Mouse (Mus musculus) induced T-regulatory cell, adult 2 months (primary cell): ENCODE data around the gene Nrp2.
A peak's percentile ranks its signal among the peaks of the same experiment; 100 is the strongest.

Experiments used
- DNase-seq: peaks from one replicate; pipeline ENCODE4 v3.0.0-alpha.2; 2012; ENCODE audit warnings: low read depth

Nrp2 gene

GRCm38 (mm10) chr1:62820170-62820569 lies 117.1 kb downstream of the Nrp2 start:
- peak; percentile 16 for DNase-seq

- DNase-seq, result no peak
These were observed 118.7 kb downstream of the Nrp2 start for GRCm38 (mm10) chr1:62821509-62822398.

GRCm38 (mm10) chr1:62823549-62824195 lies 120.6 kb downstream of the Nrp2 start:
- DNase-seq, result no peak

GRCm38 (mm10) chr1:62825822-62826765 lies 123.0 kb downstream of the Nrp2 start:
- DNase-seq, result no peak

GRCm38 (mm10) chr1:62827316-62827715 lies 124.2 kb downstream of the Nrp2 start:
- DNase-seq, result no peak

GRCm38 (mm10) chr1:62828156-62828555 lies 125.1 kb downstream of the Nrp2 start:
- DNase-seq, result no peak

- DNase-seq, result peak; percentile 15
These were observed 126.8 kb downstream of the Nrp2 start for GRCm38 (mm10) chr1:62829690-62830417.

GRCm38 (mm10) chr1:62830418-62830769 lies 127.3 kb downstream of the Nrp2 start:
- DNase-seq, result no peak

- DNase-seq, result no peak
These were observed 128.8 kb downstream of the Nrp2 start for GRCm38 (mm10) chr1:62831725-62832455.

GRCm38 (mm10) chr1:62833356-62833755 lies 130.3 kb downstream of the Nrp2 start:
- DNase-seq, result no peak

GRCm38 (mm10) chr1:62834443-62835185 lies 131.5 kb downstream of the Nrp2 start:
- no peak for DNase-seq

GRCm38 (mm10) chr1:62838083-62838482 lies 135.0 kb downstream of the Nrp2 start:
- no peak for DNase-seq

- no peak for DNase-seq
These were observed 135.5 kb downstream of the Nrp2 start for GRCm38 (mm10) chr1:62838631-62839030.

- DNase-seq, result no peak
These were observed 140.1 kb downstream of the Nrp2 start for GRCm38 (mm10) chr1:62843215-62843614.

GRCm38 (mm10) chr1:62850990-62851940 lies 148.2 kb downstream of the Nrp2 start:
- no peak for DNase-seq

- no peak for DNase-seq
These were observed 150.3 kb downstream of the Nrp2 start for GRCm38 (mm10) chr1:62853362-62853761.

- no peak for DNase-seq
These were observed 150.9 kb downstream of the Nrp2 start for GRCm38 (mm10) chr1:62853996-62854395.

- DNase-seq, result no peak
These were observed 156.0 kb downstream of the Nrp2 start for GRCm38 (mm10) chr1:62859098-62859497.
